Mouse (Mus musculus) intestine, embryonic 14.5 days (tissue): Measurements from ENCODE around the gene Atg2a. TPM values are rescaled to one million over a fixed set of nuclear protein-coding genes. Genes with fewer than 3 reads are reported as not detected.

Experiments
- ATAC-seq: fragments of 200-750 bp; cut with Nextera tagmentation; replicated peaks from 2 replicates; pipeline ENCODE4 v1.8.0; 2017; ENCODE audit warnings: low read depth, moderate number of reproducible peaks, moderate TSS enrichment, moderate library complexity; ENCODE audit not compliant: low FRiP score, low TSS enrichment
- DNase-seq: peaks from one replicate; pipeline ENCODE4 v3.0.0-alpha.2; 2018; ENCODE audit warnings: low spot score
- H3K27ac ChIP-seq: fragments of 300-500 bp; sonication (generic); 2 replicates; pipeline ENCODE4 v1.5.1; 2014; ENCODE audit warnings: low read depth, mild to moderate bottlenecking, control low read depth
- H3K27me3 ChIP-seq: fragments of 300-500 bp; sonication (generic); replicated peaks from 2 replicates; pipeline ENCODE4 v1.6.1; 2014; ENCODE audit warnings: low read length, control low read depth; ENCODE audit not compliant: control insufficient read depth, insufficient read depth
- H3K36me3 ChIP-seq: fragments of 300-500 bp; sonication (generic); 2 replicates; pipeline ENCODE4 v1.6.1; 2014; ENCODE audit warnings: low read length, control low read depth; ENCODE audit not compliant: control insufficient read depth, insufficient read depth
- H3K4me1 ChIP-seq: fragments of 300-500 bp; sonication (generic); replicated peaks from 2 replicates; pipeline ENCODE4 v1.6.1; 2014; ENCODE audit warnings: low read length, control low read depth, mixed read lengths; ENCODE audit not compliant: control insufficient read depth, insufficient read depth
- H3K4me2 ChIP-seq: fragments of 300-500 bp; sonication (generic); 2 replicates; pipeline ENCODE4 v1.6.1; 2014; ENCODE audit warnings: low read length
- H3K4me3 ChIP-seq: fragments of 300-500 bp; sonication (generic); 2 replicates; pipeline ENCODE4 v1.5.1; 2014; ENCODE audit warnings: low read depth, low read length, control low read depth, mixed read lengths
- H3K9ac ChIP-seq: fragments of 300-500 bp; sonication (generic); 2 replicates; pipeline ENCODE4 v1.6.1; 2014; ENCODE audit warnings: mild to moderate bottlenecking, low read length
- H3K9me3 ChIP-seq: fragments of 300-500 bp; sonication (generic); 2 replicates; pipeline ENCODE4 v1.6.1; 2016; ENCODE audit warnings: low read length, control low read depth; ENCODE audit not compliant: control insufficient read depth
- WGBS: fragments of 180-500 bp; shearing (Covaris S2); extraction: QIAGEN DNeasy Blood & Tissue Kit; methylation state at CpG from one replicate; pipeline ENCODE4 v1.1.7; 2014; 5-methylcytosine and 5-hydroxymethylcytosine counted together
- polyA plus RNA-seq: library from polyadenylated mRNA; unstranded; fragments of >200 nt; fragmentation: Nextera tagmentation; extraction: Ambion mirVana; gene quantifications from 2 replicates; pipeline ENCODE4 v1.2.1, GENCODE M21; 2014

Atg2a gene
- polyA plus RNA-seq, 1 experiment from 2014 or later = 11.6 TPM

DNA sequence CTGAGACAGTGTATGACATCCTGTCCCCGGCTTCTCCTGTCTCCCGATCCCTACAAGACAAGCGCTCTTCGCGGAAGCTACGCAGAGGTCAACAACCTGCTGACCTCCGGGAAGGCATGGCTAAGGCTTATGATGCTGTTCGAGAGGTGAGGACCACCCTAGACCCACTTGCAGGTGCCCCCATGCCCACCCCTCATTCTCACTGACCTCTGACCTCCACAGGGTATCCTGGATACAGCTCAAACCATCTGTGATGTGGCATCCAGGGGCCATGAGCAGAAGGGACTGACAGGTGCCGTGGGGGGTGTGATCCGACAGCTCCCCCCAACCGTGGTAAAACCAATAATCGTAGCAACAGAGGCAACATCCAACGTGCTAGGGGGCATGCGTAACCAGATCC lies 19.9 kb downstream of the Atg2a start:
- H3K9me3 ChIP-seq = no peaks in the 10 kb centered on the region
- WGBS = 95% methylated on average over 14 of the region's 14 CpGs
- H3K4me2 ChIP-seq = no peak overlapping the region
- H3K4me3 ChIP-seq = no peak overlapping the region
- no peak for DNase-seq
- H3K9ac ChIP-seq = no peak overlapping the region
- peaks cover 57% of the 10 kb centered on the region for H3K36me3 ChIP-seq
- ATAC-seq = no peak
- no peaks in the 10 kb centered on the region for H3K4me1 ChIP-seq
- H3K27me3 ChIP-seq = no peaks in the 10 kb centered on the region
- no peak overlapping the region for H3K27ac ChIP-seq

GRCm38 (mm10) chr19:6262222-6262621 lies 20.8 kb downstream of the Atg2a start:
- Histone ChIP-seq H3K4me1 (no peaks in the 10 kb centered on the region), H3K9ac (no peak overlapping the region), H3K9me3 (no peaks in the 10 kb centered on the region), H3K4me3 (no peak overlapping the region), H3K27me3 (no peaks in the 10 kb centered on the region), H3K27ac (peak overlapping the region; percentile 79; the same call in 1 of the 2 replicates), H3K4me2 (no peak overlapping the region), H3K36me3 (peaks cover 49% of the 10 kb centered on the region)
- 60% methylated on average over 7 of the region's 7 CpGs for WGBS
- DNase-seq (peak; percentile 89), ATAC-seq (no peak)

DNA sequence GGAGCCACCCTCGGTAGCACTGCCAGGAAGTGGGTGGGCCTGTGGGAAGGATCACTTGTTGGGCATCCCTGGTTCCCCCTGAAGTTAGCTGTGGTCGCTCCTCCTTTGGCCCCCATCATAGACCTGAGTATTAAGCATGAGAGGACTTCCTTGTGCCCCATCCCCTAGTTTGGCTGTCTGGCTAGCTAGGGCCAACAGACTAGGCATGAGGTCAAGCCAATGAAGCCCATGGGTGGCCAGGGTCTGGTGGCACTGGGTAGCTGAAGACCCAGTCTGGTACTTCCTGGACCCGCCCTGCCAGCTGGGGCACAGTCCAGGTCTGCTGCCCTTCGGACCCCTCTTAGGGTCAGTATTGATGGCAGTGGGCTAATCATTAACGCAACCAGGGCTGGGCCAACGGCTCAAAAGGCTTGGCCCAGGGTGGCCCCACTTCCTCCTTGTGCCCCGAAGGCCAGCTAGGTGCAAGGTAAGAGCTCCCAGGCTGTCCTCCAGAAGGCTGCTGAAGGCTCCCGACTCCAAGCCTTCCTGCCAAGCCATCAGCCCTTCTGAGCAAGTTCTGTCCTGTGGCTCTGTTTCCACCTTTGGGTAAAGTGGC lies 21.5 kb downstream of the Atg2a start:
- 76% methylated on average over 8 of the region's 8 CpGs for whole genome bisulfite sequencing
- Histone ChIP-seq H3K9ac (peak overlapping the region; percentile 57), H3K4me2 (peak overlapping the region; percentile 32), H3K9me3 (no peaks in the 10 kb centered on the region), H3K4me3 (peak overlapping the region; percentile 29), H3K4me1 (no peaks in the 10 kb centered on the region), H3K27me3 (no peaks in the 10 kb centered on the region), H3K27ac (peak overlapping the region; percentile 79), H3K36me3 (peaks cover 42% of the 10 kb centered on the region)
- DNase-seq (peak; percentile 75), ATAC-seq (peak; percentile 58)

DNA sequence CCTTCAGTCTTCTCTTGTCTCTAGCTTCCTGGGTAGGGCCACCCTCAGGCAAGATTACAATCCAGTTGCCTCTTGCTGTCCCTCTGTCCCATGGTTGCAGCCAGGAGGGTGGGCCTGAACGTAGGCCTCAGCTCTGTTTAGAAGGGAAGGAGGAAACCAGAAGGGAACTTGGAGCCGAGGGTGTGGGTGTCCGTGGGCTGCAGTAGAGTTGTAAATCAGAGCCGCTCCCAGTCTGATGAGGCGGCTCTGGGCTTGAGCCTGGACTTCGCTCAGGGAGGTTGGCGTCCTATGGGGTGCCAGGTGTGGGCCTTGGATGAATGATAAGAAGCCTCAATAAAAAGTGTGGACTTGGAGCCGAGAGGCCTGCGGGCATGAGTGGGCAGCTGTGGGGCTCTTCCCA lies 22.7 kb downstream of the Atg2a start:
- H3K9ac ChIP-seq = peak overlapping the region; percentile 57
- H3K27me3 ChIP-seq = no peaks in the 10 kb centered on the region
- H3K4me2 ChIP-seq = peak overlapping the region; percentile 45
- H3K27ac ChIP-seq = peak overlapping the region; percentile 79
- ATAC-seq (peak; percentile 33), DNase-seq (peak; percentile 60)
- H3K4me1 ChIP-seq = no peaks in the 10 kb centered on the region
- 37% methylated on average over 9 of the region's 9 CpGs for WGBS
- H3K36me3 ChIP-seq = peaks cover 29% of the 10 kb centered on the region
- peak overlapping the region; percentile 29 for H3K4me3 ChIP-seq
- H3K9me3 ChIP-seq = no peaks in the 10 kb centered on the region

DNA sequence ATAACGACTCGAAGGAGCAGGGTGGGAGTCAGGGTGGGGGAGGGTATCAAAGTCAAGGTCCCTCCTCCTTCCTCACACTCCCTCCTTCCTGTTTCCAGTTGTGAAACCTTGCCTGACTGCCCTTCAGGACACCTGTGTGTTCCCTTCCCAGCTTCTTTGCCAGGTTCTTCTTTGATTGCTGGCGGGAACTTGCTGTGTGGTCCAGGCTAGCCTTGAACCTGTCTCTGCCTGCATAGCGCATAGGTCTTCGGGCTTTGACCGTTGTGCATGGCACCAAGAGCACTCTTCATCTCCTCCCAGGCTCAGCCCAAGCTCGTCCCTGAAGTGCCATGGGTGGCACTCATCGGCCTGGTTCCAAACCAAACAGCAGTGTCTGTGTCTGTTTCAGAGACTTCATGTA lies 23.5 kb downstream of the Atg2a start:
- peaks cover 25% of the 10 kb centered on the region for H3K36me3 ChIP-seq
- H3K9me3 ChIP-seq = no peaks in the 10 kb centered on the region
- peak overlapping the region; percentile 79; the same call in 1 of the 2 replicates for H3K27ac ChIP-seq
- 77% methylated on average over 8 of the region's 8 CpGs for WGBS
- H3K9ac ChIP-seq = 0 out of 2 replicates have a peak overlapping the region, but pooled peaks have one; percentile 57
- ATAC-seq (no peak), DNase-seq (no peak)
- peak overlapping the region; percentile 29 for H3K4me3 ChIP-seq
- no peaks in the 10 kb centered on the region for H3K4me1 ChIP-seq
- H3K27me3 ChIP-seq = no peaks in the 10 kb centered on the region
- H3K4me2 ChIP-seq = peak overlapping the region; percentile 45

GRCm38 (mm10) chr19:6265727-6266182 lies 24.3 kb downstream of the Atg2a start:
- no peaks in the 10 kb centered on the region for H3K27me3 ChIP-seq
- H3K4me1 ChIP-seq = no peaks in the 10 kb centered on the region
- H3K36me3 ChIP-seq = peaks cover 17% of the 10 kb centered on the region
- H3K9ac ChIP-seq = no peak overlapping the region
- WGBS = 64% methylated on average over 6 of the region's 6 CpGs
- H3K4me3 ChIP-seq = no peak overlapping the region
- no peaks in the 10 kb centered on the region for H3K9me3 ChIP-seq
- ATAC-seq (no peak), DNase-seq (no peak)
- H3K27ac ChIP-seq = no peak overlapping the region
- H3K4me2 ChIP-seq = peak overlapping the region; percentile 45

DNA sequence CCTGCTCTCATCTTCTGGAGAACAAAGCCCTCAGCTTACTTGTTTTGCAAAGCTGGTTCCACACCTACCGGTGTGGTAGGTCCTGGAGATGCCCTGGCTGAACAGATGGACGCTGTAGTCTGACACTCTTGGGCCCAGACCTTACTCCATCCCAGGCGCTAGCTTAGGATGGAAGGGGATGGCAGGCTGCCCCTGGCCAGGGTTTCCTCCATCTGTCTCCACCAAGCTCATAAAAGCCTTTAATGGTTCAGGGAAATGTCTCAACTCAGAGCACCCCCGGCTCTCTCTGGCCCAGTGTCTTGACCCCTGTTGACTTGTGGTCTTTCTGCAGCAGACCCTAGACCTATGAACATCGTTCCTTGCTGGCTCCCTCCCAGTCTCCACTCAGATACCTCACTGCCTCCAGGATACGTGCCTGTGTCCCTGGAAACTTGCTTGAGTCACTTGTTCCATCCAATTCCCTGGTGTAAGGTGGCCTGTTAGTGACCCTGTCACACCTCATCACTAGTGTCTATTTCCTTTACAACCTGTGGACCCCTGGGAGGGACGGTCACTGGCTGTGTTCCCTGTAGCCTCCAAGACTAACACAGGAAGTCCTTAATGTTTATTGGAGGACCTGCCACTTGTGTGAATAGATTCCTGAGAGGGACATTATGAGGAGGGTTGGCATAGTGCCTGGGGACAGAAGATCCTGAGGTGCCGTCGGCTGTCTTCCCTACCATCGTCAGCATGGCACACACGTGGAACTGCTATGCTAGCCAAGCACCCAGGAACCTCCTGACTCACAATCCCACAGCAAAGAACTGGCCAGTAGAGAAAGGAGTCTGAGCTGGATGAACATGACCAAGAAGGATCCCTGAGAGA lies 26.1 kb downstream of the Atg2a start:
- Histone ChIP-seq H3K27me3 (0 out of 2 replicates have a peak, but pooled peaks cover 3% of the 10 kb centered on the region), H3K4me3 (no peak overlapping the region), H3K27ac (no peak overlapping the region), H3K36me3 (peaks cover 2% of the 10 kb centered on the region; the same call in 1 of the 2 replicates), H3K4me2 (no peak overlapping the region), H3K9me3 (no peaks in the 10 kb centered on the region), H3K9ac (no peak overlapping the region), H3K4me1 (0 out of 2 replicates have a peak, but pooled peaks cover 5% of the 10 kb centered on the region)
- 52% methylated on average over 11 of the region's 11 CpGs for WGBS
- ATAC-seq (no peak), DNase-seq (no peak)

GRCm38 (mm10) chr19:6268170-6268528 lies 26.7 kb downstream of the Atg2a start:
- ATAC-seq = peak; percentile 40; the same call in 1 of the 2 replicates
- H3K36me3 ChIP-seq = no peaks in the 10 kb centered on the region
- H3K4me3 ChIP-seq = no peak overlapping the region
- H3K4me2 ChIP-seq = no peak overlapping the region
- H3K9ac ChIP-seq = no peak overlapping the region
- 0 out of 2 replicates have a peak, but pooled peaks cover 3% of the 10 kb centered on the region for H3K27me3 ChIP-seq
- WGBS = 14% methylated on average over 8 of the region's 8 CpGs
- no peak overlapping the region for H3K27ac ChIP-seq
- no peaks in the 10 kb centered on the region for H3K9me3 ChIP-seq
- DNase-seq = peak; percentile 97
- 0 out of 2 replicates have a peak, but pooled peaks cover 6% of the 10 kb centered on the region for H3K4me1 ChIP-seq
